Mouse (Mus musculus) erythroblast, embryonic 14.5 days (primary cell): ENCODE results near the gene Hoxa10.

Experiments
- GATA1 ChIP-seq: IDR thresholded peaks from 2 replicates; pipeline ENCODE4 v1.6.1; 2012; ENCODE audit warnings: low read length, inconsistent platforms, mixed read lengths
- TAL1 ChIP-seq: IDR thresholded peaks from 3 replicates; pipeline ENCODE4 v1.6.1; 2012; ENCODE audit warnings: low read length, inconsistent platforms, mixed read lengths

DNA sequence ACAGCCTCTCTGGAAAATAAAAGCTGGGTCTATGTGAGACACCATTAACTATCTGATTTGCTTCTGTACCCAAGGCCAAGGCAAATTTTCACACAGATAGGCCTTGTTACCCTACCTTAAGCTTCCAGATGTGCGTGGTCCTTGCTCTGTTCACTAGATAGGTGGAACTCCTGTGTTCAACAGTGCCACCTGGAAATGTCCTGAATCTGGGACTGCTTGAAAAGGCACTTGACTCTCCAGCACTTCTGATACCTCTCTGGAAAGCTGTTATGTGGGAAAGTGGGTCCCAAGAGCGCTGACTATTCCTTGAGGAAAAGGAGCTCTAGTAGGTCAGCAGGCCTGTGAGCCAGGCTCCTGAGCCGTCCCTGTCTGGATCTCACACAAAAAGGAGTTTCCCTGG, 3.8 kb downstream of the Hoxa10 start:
- TF ChIP-seq TAL1 (no peak), GATA1 (no peak)
